Mouse (Mus musculus): ENCODE results near the gene Arcn1. TPM values are rescaled to one million over a fixed set of nuclear protein-coding genes. Genes with fewer than 3 reads are reported as not detected.
A peak's percentile ranks its signal among the peaks of the same experiment; 100 is the strongest.

Gene Arcn1
- polyA plus RNA-seq, 1 experiment from 2014 or later = 126 TPM

- Histone ChIP-seq H3K27me3 (ENCODE audit: control insufficient read depth, insufficient read depth, low read length) (no peaks in the 10 kb centered on the region), H3K9me3 (ENCODE audit: control insufficient read depth, low read length) (no peaks in the 10 kb centered on the region), H3K4me3 (ENCODE audit: control insufficient read depth in 1 of 2, insufficient read depth in 1 of 2, low read depth in 1 of 2, low read length in 2 of 2) (no peak overlapping the region), H3K4me2 (ENCODE audit: low read length) (no peak overlapping the region), H3K27ac (replicated peaks in 1 of 2; ENCODE audit: control insufficient read depth in 1 of 2, insufficient read depth in 1 of 2, low read depth in 2 of 2, low read length in 2 of 2) (no peak overlapping the region), H3K4me1 (ENCODE audit: control insufficient read depth in 2 of 2, insufficient read depth in 2 of 2, low read length in 2 of 2) (peaks cover 14 to 18% of the 10 kb centered on the region in 2 experiments), H3K9ac (ENCODE audit: low read length) (no peak overlapping the region), H3K36me3 (ENCODE audit: control insufficient read depth, insufficient read depth, low read length) (peaks cover 78% of the 10 kb centered on the region)
- no peak for ATAC-seq (ENCODE audit: insufficient number of reproducible peaks, insufficient read depth, low FRiP score, low read depth)
- WGBS = 65% methylated on average over 17 of the region's 17 CpGs
Measured at GRCm38 (mm10) chr9:44711602-44712001, 56.0 kb downstream of the Arcn1 start.

GRCm38 (mm10) chr9:44710213-44710612 is 57.4 kb downstream of the Arcn1 start:
- 80% methylated on average over 5 of the region's 5 CpGs for WGBS
- Histone ChIP-seq H3K9me3 (ENCODE audit: control insufficient read depth, low read length) (no peaks in the 10 kb centered on the region), H3K36me3 (ENCODE audit: control insufficient read depth, insufficient read depth, low read length) (peaks cover 78% of the 10 kb centered on the region), H3K4me3 (ENCODE audit: control insufficient read depth in 1 of 2, insufficient read depth in 1 of 2, low read depth in 1 of 2, low read length in 2 of 2) (no peak overlapping the region), H3K27me3 (ENCODE audit: control insufficient read depth, insufficient read depth, low read length) (no peaks in the 10 kb centered on the region), H3K4me2 (ENCODE audit: low read length) (no peak overlapping the region), H3K9ac (ENCODE audit: low read length) (no peak overlapping the region), H3K4me1 (ENCODE audit: control insufficient read depth in 2 of 2, insufficient read depth in 2 of 2, low read length in 2 of 2) (peaks cover 14 to 18% of the 10 kb centered on the region in 2 experiments), H3K27ac (replicated peaks in 1 of 2; ENCODE audit: control insufficient read depth in 1 of 2, insufficient read depth in 1 of 2, low read depth in 2 of 2, low read length in 2 of 2) (no peak overlapping the region)
- no peak for ATAC-seq (ENCODE audit: insufficient number of reproducible peaks, insufficient read depth, low FRiP score, low read depth)

- peaks cover 14 to 18% of the 10 kb centered on the region in 2 experiments for H3K4me1 ChIP-seq (ENCODE audit: control insufficient read depth in 2 of 2, insufficient read depth in 2 of 2, low read length in 2 of 2)
- no peak for ATAC-seq (ENCODE audit: insufficient number of reproducible peaks, insufficient read depth, low FRiP score, low read depth)
- no peaks in the 10 kb centered on the region for H3K9me3 ChIP-seq (ENCODE audit: control insufficient read depth, low read length)
- 0 out of 4 replicates have a peak overlapping the region, but pooled peaks of 1 of the 2 experiments have one; percentile 11 for H3K27ac ChIP-seq (replicated peaks in 1 of 2; ENCODE audit: control insufficient read depth in 1 of 2, insufficient read depth in 1 of 2, low read depth in 2 of 2, low read length in 2 of 2)
- H3K36me3 ChIP-seq (ENCODE audit: control insufficient read depth, insufficient read depth, low read length) = peaks cover 78% of the 10 kb centered on the region
- no peak overlapping the region for H3K4me2 ChIP-seq (ENCODE audit: low read length)
- no peaks in the 10 kb centered on the region for H3K27me3 ChIP-seq (ENCODE audit: control insufficient read depth, insufficient read depth, low read length)
- WGBS = 58% methylated on average over 2 of the region's 2 CpGs
- H3K4me3 ChIP-seq (ENCODE audit: control insufficient read depth in 1 of 2, insufficient read depth in 1 of 2, low read depth in 1 of 2, low read length in 2 of 2) = no peak overlapping the region
- H3K9ac ChIP-seq (ENCODE audit: low read length) = no peak overlapping the region
Measured at GRCm38 (mm10) chr9:44709600-44709999, 58.0 kb downstream of the Arcn1 start.

- no peaks in the 10 kb centered on the region for H3K9me3 ChIP-seq (ENCODE audit: control insufficient read depth, low read length)
- peak overlapping the region; percentile 27 to 61; a peak in 2 of 4 replicates for H3K27ac ChIP-seq (replicated peaks in 1 of 2; ENCODE audit: control insufficient read depth in 1 of 2, insufficient read depth in 1 of 2, low read depth in 2 of 2, low read length in 2 of 2)
- H3K36me3 ChIP-seq (ENCODE audit: control insufficient read depth, insufficient read depth, low read length) = peaks cover 78% of the 10 kb centered on the region
- peak overlapping the region; percentile 69 for H3K9ac ChIP-seq (ENCODE audit: low read length)
- H3K4me2 ChIP-seq (ENCODE audit: low read length) = peak overlapping the region; percentile 82
- H3K4me3 ChIP-seq (ENCODE audit: control insufficient read depth in 1 of 2, insufficient read depth in 1 of 2, low read depth in 1 of 2, low read length in 2 of 2) = peak overlapping the region; percentile 50 to 54
- 19% methylated on average over 6 of the region's 6 CpGs for WGBS
- peaks cover 14 to 18% of the 10 kb centered on the region in 2 experiments for H3K4me1 ChIP-seq (ENCODE audit: control insufficient read depth in 2 of 2, insufficient read depth in 2 of 2, low read length in 2 of 2)
- ATAC-seq (ENCODE audit: insufficient number of reproducible peaks, insufficient read depth, low FRiP score, low read depth) = peak; percentile 27; the same call in 1 of the 2 replicates
- H3K27me3 ChIP-seq (ENCODE audit: control insufficient read depth, insufficient read depth, low read length) = no peaks in the 10 kb centered on the region
Measured at GRCm38 (mm10) chr9:44708925-44709324, 58.7 kb downstream of the Arcn1 start.

- Histone ChIP-seq H3K27me3 (ENCODE audit: control insufficient read depth, insufficient read depth, low read length) (no peaks in the 10 kb centered on the region), H3K27ac (replicated peaks in 1 of 2; ENCODE audit: control insufficient read depth in 1 of 2, insufficient read depth in 1 of 2, low read depth in 2 of 2, low read length in 2 of 2) (peak overlapping the region; percentile 27 to 61; a peak in 1 of 4 replicates), H3K4me1 (ENCODE audit: control insufficient read depth in 2 of 2, insufficient read depth in 2 of 2, low read length in 2 of 2) (peaks cover 14 to 18% of the 10 kb centered on the region in 2 experiments), H3K4me2 (ENCODE audit: low read length) (peak overlapping the region; percentile 82), H3K9ac (ENCODE audit: low read length) (peak overlapping the region; percentile 69), H3K9me3 (ENCODE audit: control insufficient read depth, low read length) (no peaks in the 10 kb centered on the region), H3K4me3 (ENCODE audit: control insufficient read depth in 1 of 2, insufficient read depth in 1 of 2, low read depth in 1 of 2, low read length in 2 of 2) (peak overlapping the region; percentile 50 to 54), H3K36me3 (ENCODE audit: control insufficient read depth, insufficient read depth, low read length) (peaks cover 78% of the 10 kb centered on the region)
- ATAC-seq (ENCODE audit: insufficient number of reproducible peaks, insufficient read depth, low FRiP score, low read depth) = peak; percentile 83
- WGBS = 2% methylated on average over 23 of the region's 24 CpGs
Measured at GRCm38 (mm10) chr9:44708429-44708765, 59.2 kb downstream of the Arcn1 start.

GRCm38 (mm10) chr9:44707749-44708428 is 59.8 kb downstream of the Arcn1 start:
- Histone ChIP-seq H3K27ac (replicated peaks in 1 of 2; ENCODE audit: control insufficient read depth in 1 of 2, insufficient read depth in 1 of 2, low read depth in 2 of 2, low read length in 2 of 2) (peak overlapping the region in 1 of 2 experiments; percentile 48; a peak in 1 of 4 replicates), H3K4me3 (ENCODE audit: control insufficient read depth in 1 of 2, insufficient read depth in 1 of 2, low read depth in 1 of 2, low read length in 2 of 2) (peak overlapping the region; percentile 50 to 54), H3K4me2 (ENCODE audit: low read length) (peak overlapping the region; percentile 82), H3K36me3 (ENCODE audit: control insufficient read depth, insufficient read depth, low read length) (peaks cover 78% of the 10 kb centered on the region), H3K4me1 (ENCODE audit: control insufficient read depth in 2 of 2, insufficient read depth in 2 of 2, low read length in 2 of 2) (peaks cover 14 to 18% of the 10 kb centered on the region in 2 experiments), H3K9ac (ENCODE audit: low read length) (peak overlapping the region; percentile 69), H3K27me3 (ENCODE audit: control insufficient read depth, insufficient read depth, low read length) (no peaks in the 10 kb centered on the region), H3K9me3 (ENCODE audit: control insufficient read depth, low read length) (no peaks in the 10 kb centered on the region)
- no peak for ATAC-seq (ENCODE audit: insufficient number of reproducible peaks, insufficient read depth, low FRiP score, low read depth)
- 29% methylated on average over 28 of the region's 28 CpGs for WGBS

- peaks cover 100% of the 10 kb centered on the region for H3K36me3 ChIP-seq (ENCODE audit: control insufficient read depth, insufficient read depth, low read length)
- 80% methylated on average over 5 of the region's 5 CpGs for WGBS
Measured at GRCm38 (mm10) chr9:44699730-44700129, 67.9 kb downstream of the Arcn1 start.

More at GRCm38 (mm10) chr9:44699730-44700129, 67.9 kb downstream of the Arcn1 start:
- no peak overlapping the region for H3K9ac ChIP-seq (ENCODE audit: low read length)
- no peak overlapping the region for H3K27ac ChIP-seq (replicated peaks in 1 of 2; ENCODE audit: control insufficient read depth in 1 of 2, insufficient read depth in 1 of 2, low read depth in 2 of 2, low read length in 2 of 2)
- no peaks in the 10 kb centered on the region for H3K4me1 ChIP-seq (ENCODE audit: control insufficient read depth in 2 of 2, insufficient read depth in 2 of 2, low read length in 2 of 2)
- no peak for ATAC-seq (ENCODE audit: insufficient number of reproducible peaks, insufficient read depth, low FRiP score, low read depth)
- no peak overlapping the region for H3K4me3 ChIP-seq (ENCODE audit: control insufficient read depth in 1 of 2, insufficient read depth in 1 of 2, low read depth in 1 of 2, low read length in 2 of 2)
- no peaks in the 10 kb centered on the region for H3K27me3 ChIP-seq (ENCODE audit: control insufficient read depth, insufficient read depth, low read length)
- H3K9me3 ChIP-seq (ENCODE audit: control insufficient read depth, low read length) = no peaks in the 10 kb centered on the region
- H3K4me2 ChIP-seq (ENCODE audit: low read length) = no peak overlapping the region
